Mouse (Mus musculus) spleen, adult 18-20 months (tissue): ENCODE measurements around the gene Itpr2.

Source experiments
- DNase-seq, 2 experiments: peaks; one replicate each; pipeline ENCODE4 v3.0.0; 2022; ENCODE audit warnings: mixed read lengths in 2 of 2

The Itpr2 gene

GRCm38 (mm10) chr6:146344732-146345131, 157.3 kb downstream of the Itpr2 start:
- DNase-seq, result peak in 1 of 2 experiments; percentile 25

GRCm38 (mm10) chr6:146343671-146344384, 158.2 kb downstream of the Itpr2 start:
- DNase-seq, result no peak

- DNase-seq, result no peak
These were observed 159.0 kb downstream of the Itpr2 start for GRCm38 (mm10) chr6:146342995-146343394.

- no peak for DNase-seq
These were observed 160.1 kb downstream of the Itpr2 start for GRCm38 (mm10) chr6:146341934-146342333.

- DNase-seq, result no peak
These were observed 160.6 kb downstream of the Itpr2 start for GRCm38 (mm10) chr6:146341413-146341812.

GRCm38 (mm10) chr6:146340951-146341350, 161.1 kb downstream of the Itpr2 start:
- no peak for DNase-seq

GRCm38 (mm10) chr6:146339779-146340178, 162.2 kb downstream of the Itpr2 start:
- DNase-seq, result peak; percentile 10 to 37

- DNase-seq, result no peak
These were observed 164.8 kb downstream of the Itpr2 start for GRCm38 (mm10) chr6:146337237-146337636.

GRCm38 (mm10) chr6:146335191-146335590, 166.8 kb downstream of the Itpr2 start:
- no peak for DNase-seq

- no peak for DNase-seq
These were observed 168.5 kb downstream of the Itpr2 start for GRCm38 (mm10) chr6:146333506-146333905.

- DNase-seq, result no peak
These were observed 170.9 kb downstream of the Itpr2 start for GRCm38 (mm10) chr6:146331017-146331669.

- no peak for DNase-seq
These were observed 172.9 kb downstream of the Itpr2 start for GRCm38 (mm10) chr6:146329079-146329478.

GRCm38 (mm10) chr6:146326631-146327030, 175.4 kb downstream of the Itpr2 start:
- no peak for DNase-seq

GRCm38 (mm10) chr6:146324541-146325204, 177.3 kb downstream of the Itpr2 start:
- no peak for DNase-seq

GRCm38 (mm10) chr6:146322555-146322954, 179.5 kb downstream of the Itpr2 start:
- DNase-seq, result no peak

GRCm38 (mm10) chr6:146321951-146322350, 180.1 kb downstream of the Itpr2 start:
- DNase-seq, result no peak

- no peak for DNase-seq
These were observed 185.6 kb downstream of the Itpr2 start for GRCm38 (mm10) chr6:146316415-146316814.

- DNase-seq, result no peak
These were observed 186.9 kb downstream of the Itpr2 start for GRCm38 (mm10) chr6:146315153-146315552.

GRCm38 (mm10) chr6:146314304-146314703, 187.7 kb downstream of the Itpr2 start:
- DNase-seq, result no peak

GRCm38 (mm10) chr6:146313396-146313795, 188.6 kb downstream of the Itpr2 start:
- DNase-seq, result no peak

- DNase-seq, result no peak
These were observed 191.8 kb downstream of the Itpr2 start for GRCm38 (mm10) chr6:146310210-146310609.

- no peak for DNase-seq
These were observed 192.7 kb downstream of the Itpr2 start for GRCm38 (mm10) chr6:146309335-146309734.

- DNase-seq, result no peak
These were observed 196.0 kb downstream of the Itpr2 start for GRCm38 (mm10) chr6:146305995-146306394.

GRCm38 (mm10) chr6:146304088-146304487, 197.9 kb downstream of the Itpr2 start:
- DNase-seq, result no peak
